Mouse (Mus musculus) heart, embryonic 12.5 days (tissue): ENCODE results near the gene Vmn2r28. TPM values are rescaled to one million over a fixed set of nuclear protein-coding genes. Genes with fewer than 3 reads are reported as not detected.
"Not testable (repeated sequence)": the region's sequence is repeated elsewhere in the genome, so short reads cannot be mapped to it uniquely, and the experiment has no call there.

Experiments used
- ATAC-seq: fragments of 200-750 bp; cut with Nextera tagmentation; 2 replicates; pipeline ENCODE4 v1.8.0; 2017; ENCODE audit warnings: moderate TSS enrichment, moderate library complexity; ENCODE audit not compliant: insufficient number of reproducible peaks, low FRiP score
- H3K27ac ChIP-seq: fragments of 300-500 bp; sonication (generic); 2 replicates; pipeline ENCODE4 v1.5.1; 2016; ENCODE audit warnings: mild to moderate bottlenecking, moderate library complexity; ENCODE audit not compliant: poor library complexity, severe bottlenecking
- H3K27me3 ChIP-seq: fragments of 300-500 bp; sonication (generic); replicated peaks from 2 replicates; pipeline ENCODE4 v1.6.1; 2016; ENCODE audit warnings: mild to moderate bottlenecking, moderate library complexity
- H3K36me3 ChIP-seq: fragments of 300-500 bp; sonication (generic); 2 replicates; pipeline ENCODE4 v1.6.1; 2016; ENCODE audit warnings: mild to moderate bottlenecking, moderate library complexity
- H3K4me1 ChIP-seq: fragments of 300-500 bp; sonication (generic); replicated peaks from 2 replicates; pipeline ENCODE4 v1.6.1; 2016; ENCODE audit warnings: mild to moderate bottlenecking
- H3K4me2 ChIP-seq: fragments of 300-500 bp; sonication (generic); 2 replicates; pipeline ENCODE4 v1.6.1; 2016; ENCODE audit warnings: mild to moderate bottlenecking, moderate library complexity
- H3K4me3 ChIP-seq: fragments of 300-500 bp; sonication (generic); 2 replicates; pipeline ENCODE4 v1.5.1; 2016; ENCODE audit warnings: mild to moderate bottlenecking
- H3K9ac ChIP-seq: fragments of 300-500 bp; sonication (generic); 2 replicates; pipeline ENCODE4 v1.6.1; 2016; ENCODE audit warnings: mild to moderate bottlenecking, moderate library complexity
- H3K9me3 ChIP-seq: fragments of 300-500 bp; sonication (generic); replicated peaks from 2 replicates; pipeline ENCODE4 v1.6.1; 2016; ENCODE audit warnings: mild to moderate bottlenecking, moderate library complexity
- WGBS: fragments of 180-500 bp; shearing (Covaris S2); methylation state at CpG from one replicate; pipeline ENCODE4 v1.1.7; 2016; 5-methylcytosine and 5-hydroxymethylcytosine counted together
- polyA plus RNA-seq: library from polyadenylated mRNA; unstranded; fragments of >200 nt; fragmentation: Nextera tagmentation; extraction: Ambion mirVana; gene quantifications from 2 replicates; pipeline ENCODE4 v1.2.1, GENCODE M21; 2016

Vmn2r28 gene
- not detected in 2 replicates for polyA plus RNA-seq

- H3K4me1 ChIP-seq, H3K27ac ChIP-seq, H3K9ac ChIP-seq, H3K36me3 ChIP-seq, H3K9me3 ChIP-seq, H3K4me2 ChIP-seq, ATAC-seq, H3K4me3 ChIP-seq, H3K27me3 ChIP-seq: not testable (repeated sequence)
Observed at GRCm38 (mm10) chr7:5493856-5494255, at the start of gene Vmn2r28. Gene Vmn2r28, minus strand, starts transcription at chr7:5493956.

GRCm38 (mm10) chr7:5540770-5541436 is 47.1 kb upstream of the Vmn2r28 start:
- WGBS: 53% methylated on average over 3 of the region's 3 CpGs
- not testable (repeated sequence) for H3K27ac ChIP-seq, H3K36me3 ChIP-seq, ATAC-seq, H3K4me1 ChIP-seq, H3K9ac ChIP-seq, H3K4me2 ChIP-seq, H3K27me3 ChIP-seq, H3K4me3 ChIP-seq
- peaks cover 11% of the 10 kb centered on the region; the same call in 1 of the 2 replicates for H3K9me3 ChIP-seq

- H3K4me3 ChIP-seq: no peak within 1 kb of the TSS
- no peaks in the 10 kb centered on the region for H3K4me1 ChIP-seq
- H3K36me3 ChIP-seq: no peaks in the 10 kb centered on the region
- H3K4me2 ChIP-seq: no peak within 1 kb of the TSS
- no peak for ATAC-seq
- H3K9me3 ChIP-seq: peaks cover 35% of the 10 kb centered on the region
- H3K27me3 ChIP-seq: no peaks in the 10 kb centered on the region
- H3K27ac ChIP-seq: no peak within 1 kb of the TSS
- no peak within 1 kb of the TSS for H3K9ac ChIP-seq
Observed at GRCm38 (mm10) chr7:5456674-5457073, 37.1 kb downstream of the Vmn2r28 start, which contains the start of gene Vmn1r59. Gene Vmn1r59, minus strand, starts transcription at chr7:5456774.

GRCm38 (mm10) chr7:5454011-5454410 is 39.7 kb downstream of the Vmn2r28 start:
- not testable (repeated sequence) for H3K4me3 ChIP-seq, H3K9ac ChIP-seq, H3K27ac ChIP-seq, H3K36me3 ChIP-seq, H3K4me2 ChIP-seq, ATAC-seq, H3K27me3 ChIP-seq, H3K4me1 ChIP-seq
- WGBS: 61% methylated on average over 3 of the region's 3 CpGs
- peaks cover 41% of the 10 kb centered on the region for H3K9me3 ChIP-seq

GRCm38 (mm10) chr7:5448627-5449026 is 45.1 kb downstream of the Vmn2r28 start:
- H3K9me3 ChIP-seq: peaks cover 18% of the 10 kb centered on the region
- ATAC-seq: no peak
- no peaks in the 10 kb centered on the region for H3K27me3 ChIP-seq
- no peaks in the 10 kb centered on the region for H3K4me1 ChIP-seq
- H3K4me3 ChIP-seq: no peak overlapping the region
- no peak overlapping the region for H3K27ac ChIP-seq
- no peaks in the 10 kb centered on the region for H3K36me3 ChIP-seq
- H3K9ac ChIP-seq: no peak overlapping the region
- H3K4me2 ChIP-seq: no peak overlapping the region

Other genes starting within 250 kb of the Vmn2r28 start
- not detected in 2 replicates for gene Gm5065, start 143.4 kb downstream of the Vmn2r28 start, polyA plus RNA-seq
- gene Nlrp2, start 142.9 kb downstream of the Vmn2r28 start, polyA plus RNA-seq: not detected in 2 replicates
- not detected in 2 replicates for gene Vmn1r58, start 80.6 kb downstream of the Vmn2r28 start, polyA plus RNA-seq
- not detected in 2 replicates for gene Vmn1r59, start 37.2 kb downstream of the Vmn2r28 start, polyA plus RNA-seq
- not detected in 2 replicates for gene Vmn1r60, start 53.4 kb upstream of the Vmn2r28 start, polyA plus RNA-seq
- gene Vmn1r61, start 119.3 kb upstream of the Vmn2r28 start, polyA plus RNA-seq: not detected in 2 replicates
- gene Vmn1r62, start 179.7 kb upstream of the Vmn2r28 start, polyA plus RNA-seq: not detected in 2 replicates